Mouse (Mus musculus) liver, embryonic 11.5 days (tissue): ENCODE measurements around the gene Celf2. TPM values are rescaled to one million over a fixed set of nuclear protein-coding genes. Genes with fewer than 3 reads are reported as not detected.

Experiments
- ATAC-seq: fragments of 200-750 bp; cut with Nextera tagmentation; replicated peaks from 2 replicates; pipeline ENCODE4 v1.8.0; 2017; ENCODE audit warnings: moderate number of reproducible peaks, mild to moderate bottlenecking, moderate TSS enrichment, moderate library complexity; ENCODE audit not compliant: low FRiP score
- DNase-seq: peaks from one replicate; pipeline ENCODE4 v3.0.0-alpha.2; 2017; ENCODE audit warnings: low spot score
- H3K27ac ChIP-seq: fragments of 300-500 bp; sonication (generic); 2 replicates; pipeline ENCODE4 v1.5.1; 2014; ENCODE audit warnings: mild to moderate bottlenecking, low read depth, low read length, control low read depth
- H3K27me3 ChIP-seq: fragments of 300-500 bp; sonication (generic); replicated peaks from 2 replicates; pipeline ENCODE4 v1.6.1; 2014; ENCODE audit warnings: low read length, mixed read lengths; ENCODE audit not compliant: control insufficient read depth, insufficient read depth
- H3K36me3 ChIP-seq: fragments of 300-500 bp; sonication (generic); 2 replicates; pipeline ENCODE4 v1.6.1; 2014; ENCODE audit warnings: mild to moderate bottlenecking, low read length, moderate library complexity, mixed read lengths; ENCODE audit not compliant: control insufficient read depth, insufficient read depth
- H3K4me1 ChIP-seq: fragments of 300-500 bp; sonication (generic); replicated peaks from 2 replicates; pipeline ENCODE4 v1.6.1; 2014; ENCODE audit warnings: low read length, mixed read lengths; ENCODE audit not compliant: control insufficient read depth, insufficient read depth
- H3K4me2 ChIP-seq: fragments of 300-500 bp; sonication (generic); 2 replicates; pipeline ENCODE4 v1.6.1; 2014; ENCODE audit warnings: mild to moderate bottlenecking, control low read depth, moderate library complexity
- H3K4me3 ChIP-seq: fragments of 300-500 bp; sonication (generic); 2 replicates; pipeline ENCODE4 v1.5.1; 2014; ENCODE audit warnings: low read depth, low read length, control low read depth
- H3K9ac ChIP-seq: fragments of 300-500 bp; sonication (generic); 2 replicates; pipeline ENCODE4 v1.6.1; 2014; ENCODE audit warnings: low read depth, low read length, control low read depth
- H3K9me3 ChIP-seq: fragments of 300-500 bp; sonication (generic); 2 replicates; pipeline ENCODE4 v1.6.1; 2016; ENCODE audit warnings: low read length, inconsistent platforms, mixed read lengths; ENCODE audit not compliant: control insufficient read depth
- WGBS: fragments of 180-500 bp; shearing (Covaris S2); extraction: QIAGEN DNeasy Blood & Tissue Kit; methylation state at CpG from one replicate; pipeline ENCODE4 v1.1.7; 2014; 5-methylcytosine and 5-hydroxymethylcytosine counted together
- polyA plus RNA-seq: library from polyadenylated mRNA; unstranded; fragments of >200 nt; fragmentation: Nextera tagmentation; extraction: Ambion mirVana; gene quantifications from 2 replicates; pipeline ENCODE4 v1.2.1, GENCODE M21; 2014

Gene Celf2
- polyA plus RNA-seq, 1 experiment from 2014 or later = 21.1 TPM

DNA sequence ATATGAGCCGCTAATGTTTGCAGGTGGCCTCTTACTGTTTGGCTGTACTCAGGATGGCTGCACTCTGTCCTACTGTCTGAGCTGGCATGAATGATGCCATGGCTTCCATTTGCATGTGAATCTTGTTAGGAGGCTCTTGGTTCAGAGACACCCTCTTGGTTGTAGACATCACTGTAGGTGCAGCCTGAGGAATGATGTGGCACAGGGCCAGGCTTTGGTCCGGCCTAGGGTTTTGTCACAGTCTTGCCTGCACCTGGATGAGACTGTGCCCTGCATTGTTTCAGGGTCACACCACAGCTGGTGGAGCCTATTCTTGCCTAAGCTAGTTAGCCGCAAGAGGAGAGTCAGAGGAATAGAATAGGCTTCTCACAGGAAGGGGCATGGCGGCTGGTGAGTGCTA lies 977.0 kb downstream of the Celf2 start:
- ATAC-seq (no peak), DNase-seq (no peak)
- H3K4me2 ChIP-seq = no peak overlapping the region
- H3K9me3 ChIP-seq = no peaks in the 10 kb centered on the region
- no peaks in the 10 kb centered on the region for H3K36me3 ChIP-seq
- 79% methylated on average over 4 of the region's 4 CpGs for WGBS
- no peak overlapping the region for H3K9ac ChIP-seq
- H3K4me3 ChIP-seq = no peak overlapping the region
- H3K27ac ChIP-seq = no peak overlapping the region
- H3K4me1 ChIP-seq = no peaks in the 10 kb centered on the region
- H3K27me3 ChIP-seq = no peaks in the 10 kb centered on the region

DNA sequence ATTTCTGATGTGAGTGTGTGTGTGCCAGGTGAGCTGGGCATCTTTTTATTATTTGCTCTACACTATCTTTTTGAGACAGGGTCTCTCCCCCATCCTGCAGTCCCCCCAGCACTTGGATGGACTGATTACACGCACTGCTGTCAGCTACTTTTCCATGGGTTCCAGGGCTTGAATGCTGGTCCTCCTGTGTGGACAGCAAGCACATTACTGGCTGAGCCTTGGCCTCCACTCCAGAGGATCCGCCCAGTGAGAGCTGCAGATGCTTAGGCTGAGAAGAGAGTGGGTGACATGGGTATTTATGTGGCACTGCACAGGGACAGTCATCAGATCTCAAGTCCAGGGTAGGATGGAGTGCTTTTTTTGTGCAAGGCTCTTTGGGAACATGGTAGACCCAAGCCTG lies 981.3 kb downstream of the Celf2 start:
- DNase-seq = no peak
- WGBS = 91% methylated on average over 2 of the region's 2 CpGs
- Histone ChIP-seq H3K4me1 (no peaks in the 10 kb centered on the region; the same call in 1 of the 2 replicates), H3K9ac (no peak overlapping the region), H3K36me3 (no peaks in the 10 kb centered on the region), H3K9me3 (no peaks in the 10 kb centered on the region), H3K27ac (no peak overlapping the region), H3K4me2 (no peak overlapping the region), H3K4me3 (no peak overlapping the region), H3K27me3 (no peaks in the 10 kb centered on the region)
- no peak for ATAC-seq

DNA sequence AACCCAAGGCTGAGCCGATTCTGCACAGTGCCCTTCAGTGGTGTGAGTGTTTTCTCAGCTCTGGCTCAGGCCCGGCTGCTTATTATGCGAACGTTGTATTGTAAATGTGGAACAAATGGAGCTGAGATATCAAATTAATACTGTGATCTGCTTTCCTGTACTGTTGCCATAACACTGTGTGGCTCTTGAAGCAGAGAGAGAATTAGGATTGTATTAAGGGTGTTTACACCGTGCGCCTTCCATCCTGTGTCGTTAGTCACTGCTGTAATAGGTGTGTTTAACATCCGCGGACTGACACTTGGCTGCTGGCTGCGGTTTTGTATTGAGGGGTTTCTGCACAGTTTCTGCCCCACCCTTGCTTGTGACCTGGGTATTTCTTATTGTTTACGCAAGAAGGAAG lies 982.5 kb downstream of the Celf2 start:
- WGBS = 90% methylated on average over 11 of the region's 11 CpGs
- Histone ChIP-seq H3K27ac (no peak overlapping the region), H3K36me3 (no peaks in the 10 kb centered on the region), H3K9me3 (no peaks in the 10 kb centered on the region), H3K4me2 (no peak overlapping the region), H3K4me1 (no peaks in the 10 kb centered on the region; the same call in 1 of the 2 replicates), H3K27me3 (no peaks in the 10 kb centered on the region), H3K4me3 (no peak overlapping the region), H3K9ac (no peak overlapping the region)
- ATAC-seq = no peak
- DNase-seq = no peak

DNA sequence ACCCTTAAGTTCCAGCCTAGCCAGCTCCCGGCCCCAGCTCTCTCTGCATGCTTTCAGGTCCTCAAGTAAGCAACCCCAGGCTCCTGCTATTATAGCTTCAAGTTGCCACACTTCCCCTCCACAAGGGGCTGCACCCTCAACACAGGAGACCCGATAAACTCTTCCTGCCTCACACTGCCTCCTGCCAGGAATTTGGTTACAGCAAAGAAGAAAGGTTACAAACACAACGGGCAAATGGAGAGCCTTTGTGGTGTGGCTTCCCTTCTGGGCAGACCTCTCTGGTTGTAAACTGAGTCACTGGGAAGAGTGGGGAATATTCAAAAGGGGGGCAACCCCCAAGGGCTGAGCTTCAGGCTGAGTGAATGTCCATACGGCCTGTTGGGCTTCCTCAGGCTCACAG lies 983.1 kb downstream of the Celf2 start:
- Histone ChIP-seq H3K27me3 (no peaks in the 10 kb centered on the region), H3K4me3 (no peak overlapping the region), H3K9me3 (no peaks in the 10 kb centered on the region), H3K4me1 (no peaks in the 10 kb centered on the region; the same call in 1 of the 2 replicates), H3K27ac (no peak overlapping the region), H3K9ac (no peak overlapping the region), H3K36me3 (no peaks in the 10 kb centered on the region), H3K4me2 (no peak overlapping the region)
- ATAC-seq (no peak), DNase-seq (no peak)
- 46% methylated on average over 4 of the region's 4 CpGs for WGBS

DNA sequence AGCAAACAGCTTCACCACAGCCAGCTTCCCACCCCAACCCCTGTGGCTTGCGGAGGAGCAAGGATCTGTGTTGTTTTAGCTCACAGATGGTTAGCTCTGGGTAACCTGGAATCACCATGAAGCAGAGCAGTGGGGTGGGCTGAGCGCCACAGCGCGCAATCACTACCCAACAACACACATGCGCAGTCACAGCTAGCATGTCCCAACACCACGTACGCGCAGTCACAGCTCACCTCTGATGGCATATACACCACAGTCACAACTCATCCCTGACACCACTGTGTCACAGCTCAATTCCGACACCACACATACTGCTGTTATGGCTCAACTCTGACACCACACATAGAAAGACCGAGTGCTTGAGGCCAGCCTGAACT lies 985.5 kb downstream of the Celf2 start:
- no peak for ATAC-seq
- no peak overlapping the region for H3K27ac ChIP-seq
- no peaks in the 10 kb centered on the region; the same call in 1 of the 2 replicates for H3K4me1 ChIP-seq
- no peak overlapping the region for H3K4me2 ChIP-seq
- no peaks in the 10 kb centered on the region for H3K9me3 ChIP-seq
- H3K9ac ChIP-seq = no peak overlapping the region
- no peak for DNase-seq
- no peak overlapping the region for H3K4me3 ChIP-seq
- no peaks in the 10 kb centered on the region for H3K36me3 ChIP-seq
- H3K27me3 ChIP-seq = no peaks in the 10 kb centered on the region
- 91% methylated on average over 10 of the region's 10 CpGs for WGBS

DNA sequence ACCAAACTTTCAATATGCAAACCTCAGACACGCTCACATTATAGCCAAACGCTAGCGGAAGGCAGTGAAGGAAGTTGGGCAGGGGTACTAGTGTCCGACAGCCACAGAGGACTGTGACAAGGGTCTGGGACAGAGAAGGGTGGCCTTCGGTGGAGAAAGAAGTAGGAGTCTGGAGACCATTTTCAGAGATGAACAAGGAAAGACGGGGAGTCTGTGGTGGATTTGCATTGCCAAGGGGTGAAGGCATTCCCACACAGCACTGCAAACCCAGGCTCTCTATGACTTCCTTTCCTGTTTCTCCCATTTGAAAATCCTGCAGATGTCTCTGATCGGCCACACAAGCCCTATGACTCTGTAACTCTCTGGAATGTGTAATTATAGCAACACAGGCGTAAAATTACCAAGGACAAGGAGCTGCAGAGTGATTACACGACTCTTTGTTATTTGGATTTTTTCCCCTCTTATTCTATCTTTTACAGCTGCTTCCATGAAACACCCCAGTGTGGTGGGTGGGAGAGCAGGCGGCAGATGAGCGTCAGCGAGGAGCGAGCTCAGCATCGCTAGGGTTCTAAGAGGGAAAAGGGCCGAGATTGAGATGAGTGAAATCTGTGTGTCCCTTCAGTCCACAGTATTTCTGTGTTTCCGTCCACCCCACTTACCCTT lies 986.0 kb downstream of the Celf2 start:
- H3K4me1 ChIP-seq = no peaks in the 10 kb centered on the region; the same call in 1 of the 2 replicates
- no peak overlapping the region for H3K9ac ChIP-seq
- no peak for ATAC-seq
- H3K4me2 ChIP-seq = no peak overlapping the region
- no peak for DNase-seq
- no peaks in the 10 kb centered on the region for H3K27me3 ChIP-seq
- H3K36me3 ChIP-seq = no peaks in the 10 kb centered on the region
- no peak overlapping the region for H3K4me3 ChIP-seq
- H3K27ac ChIP-seq = no peak overlapping the region
- H3K9me3 ChIP-seq = no peaks in the 10 kb centered on the region
- 82% methylated on average over 16 of the region's 16 CpGs for WGBS

DNA sequence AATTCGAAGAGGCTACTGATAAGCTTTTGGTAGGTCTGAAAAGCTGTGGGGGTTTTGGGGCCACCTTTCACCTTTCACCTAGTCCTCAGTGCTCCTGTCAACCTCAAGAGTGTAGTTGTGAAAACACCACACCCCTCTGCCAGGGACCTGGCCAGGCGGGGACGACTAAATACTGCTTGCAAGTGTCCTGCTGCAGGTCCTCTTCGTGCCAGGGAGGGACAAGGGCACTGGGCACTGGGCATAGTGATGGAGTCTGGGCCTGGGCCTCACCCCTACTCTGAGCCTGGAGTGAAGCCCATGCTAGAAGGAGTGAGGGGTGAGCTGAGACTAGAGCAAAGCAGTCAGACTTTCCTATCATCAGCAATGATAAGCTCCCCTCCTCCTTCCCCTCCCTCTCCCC lies 987.0 kb downstream of the Celf2 start:
- no peaks in the 10 kb centered on the region for H3K9me3 ChIP-seq
- no peaks in the 10 kb centered on the region; the same call in 1 of the 2 replicates for H3K4me1 ChIP-seq
- WGBS = 76% methylated on average over 4 of the region's 4 CpGs
- no peak for ATAC-seq
- H3K36me3 ChIP-seq = no peaks in the 10 kb centered on the region
- DNase-seq = no peak
- no peak overlapping the region for H3K4me3 ChIP-seq
- H3K4me2 ChIP-seq = no peak overlapping the region
- no peak overlapping the region for H3K27ac ChIP-seq
- no peak overlapping the region for H3K9ac ChIP-seq
- no peaks in the 10 kb centered on the region for H3K27me3 ChIP-seq

DNA sequence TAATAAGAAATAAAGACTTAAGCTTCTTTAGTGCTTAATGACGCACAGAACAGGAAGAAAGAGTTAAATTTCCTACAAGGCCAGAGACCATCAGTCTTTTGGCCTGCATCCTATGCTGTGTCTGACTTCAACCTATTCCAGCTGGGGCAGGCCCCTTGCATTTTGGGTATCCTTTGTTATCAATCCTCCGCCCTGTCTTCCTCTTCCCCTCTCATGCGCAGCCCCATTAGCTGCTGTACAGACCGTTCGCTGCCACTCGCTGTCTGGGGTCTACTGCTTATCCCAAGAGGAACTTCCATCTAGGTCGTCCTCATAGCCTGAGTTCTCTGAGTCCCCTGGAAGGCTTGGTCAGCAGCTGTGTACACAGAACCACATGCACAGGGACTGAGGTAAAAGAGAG lies 996.2 kb downstream of the Celf2 start:
- ATAC-seq = no peak

DNA sequence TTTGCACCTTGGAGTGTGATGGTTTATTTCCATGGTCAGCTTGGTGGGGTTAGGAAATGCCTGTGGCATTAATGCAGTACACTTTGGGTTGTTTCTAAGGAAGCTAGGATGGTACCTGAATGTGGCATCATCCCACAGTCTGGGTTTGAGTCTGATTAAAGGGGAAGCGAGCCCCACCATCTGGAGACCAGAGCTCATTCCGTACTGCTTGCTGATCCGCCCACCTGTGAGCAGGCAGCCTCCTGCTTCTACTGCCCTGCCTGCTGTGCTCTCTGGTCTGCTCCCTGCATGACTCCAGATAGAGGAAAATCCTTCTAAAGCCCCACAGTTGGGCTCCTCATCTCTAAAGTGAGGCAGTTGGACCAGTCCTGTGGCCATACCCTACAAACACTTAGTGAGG lies 1002.3 kb downstream of the Celf2 start:
- 63% methylated on average over 3 of the region's 3 CpGs for WGBS
- DNase-seq (no peak), ATAC-seq (no peak)
- Histone ChIP-seq H3K9me3 (no peaks in the 10 kb centered on the region), H3K9ac (no peak overlapping the region), H3K36me3 (no peaks in the 10 kb centered on the region), H3K27ac (no peak overlapping the region), H3K4me2 (no peak overlapping the region), H3K4me1 (no peaks in the 10 kb centered on the region), H3K4me3 (no peak overlapping the region), H3K27me3 (no peaks in the 10 kb centered on the region)

More for the DNA sequence above, 996.2 kb downstream of the Celf2 start:
- H3K4me3 ChIP-seq = no peak overlapping the region
- 73% methylated on average over 7 of the region's 7 CpGs for WGBS
- DNase-seq = no peak
- H3K27me3 ChIP-seq = no peaks in the 10 kb centered on the region
- H3K4me1 ChIP-seq = no peaks in the 10 kb centered on the region
- H3K36me3 ChIP-seq = no peaks in the 10 kb centered on the region
- no peaks in the 10 kb centered on the region for H3K9me3 ChIP-seq
- H3K4me2 ChIP-seq = no peak overlapping the region
- H3K27ac ChIP-seq = no peak overlapping the region
- H3K9ac ChIP-seq = no peak overlapping the region
